In the genomic region with DNA sequence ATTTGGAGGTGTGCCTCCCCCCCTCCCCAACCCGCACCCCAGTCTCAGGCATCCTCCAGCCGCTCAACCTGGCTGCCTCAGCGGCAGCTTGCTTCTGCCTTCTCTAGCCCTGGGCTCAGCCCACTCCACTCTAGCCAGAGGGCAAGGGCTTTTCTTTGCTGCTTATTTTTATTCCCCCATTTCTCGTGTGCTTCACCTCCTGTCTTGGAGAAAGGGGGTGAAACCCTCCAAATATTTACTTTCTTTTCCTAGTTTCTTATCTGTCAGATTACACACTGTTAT, we compare ENCODE assay signal across 8 mouse cellular contexts. TPM values are rescaled to one million over a fixed set of nuclear protein-coding genes. Genes with fewer than 3 reads are reported as not detected.
DNase-seq lines count a peak whose midpoint lies in the region; ATAC-seq and TF ChIP-seq lines count a peak whose summit lies in the region.

No protein-coding gene starts in this region.

- no peaks in the 10 kb centered on the region for H3K9me3 ChIP-seq in kidney, embryonic 16.5 days (ENCODE audit: low read length)
- no peaks in the 10 kb centered on the region for H3K9me3 ChIP-seq in embryonic facial prominence, embryonic 11.5 days (replicated peaks; ENCODE audit: control insufficient read depth, low read length)
- no peaks in the 10 kb centered on the region for H3K9me3 ChIP-seq in intestine, embryonic 16.5 days (ENCODE audit: control insufficient read depth, low read length)

- WGBS in kidney, embryonic 16.5 days = 0% methylated on average over 4 of the region's 4 CpGs
- WGBS in embryonic facial prominence, embryonic 11.5 days = 0% methylated on average over 4 of the region's 4 CpGs
- 0% methylated on average over 4 of the region's 4 CpGs for whole genome bisulfite sequencing in intestine, embryonic 16.5 days

- peak overlapping the region; percentile 93 for H3K4me2 ChIP-seq in kidney, embryonic 16.5 days (replicated peaks; ENCODE audit: low read depth, low read length)
- peak overlapping the region; percentile 88 for H3K4me2 ChIP-seq in embryonic facial prominence, embryonic 11.5 days (ENCODE audit: low read depth, low read length)
- peak overlapping the region; percentile 90 for H3K4me2 ChIP-seq in intestine, embryonic 16.5 days (ENCODE audit: low read depth, low read length)
- H3K4me2 ChIP-seq in myocyte (ENCODE audit: low read depth) = peak overlapping the region; percentile 76

- TF ChIP-seq POLR2A in myocyte (IDR thresholded peaks at IDR 0.05; ENCODE audit: insufficient read length, low read depth) = no peak

- peak overlapping the region; percentile 75 for H3K9ac ChIP-seq in kidney, embryonic 16.5 days (replicated peaks; ENCODE audit: low read length)
- peak overlapping the region; percentile 49 for H3K9ac ChIP-seq in embryonic facial prominence, embryonic 11.5 days (replicated peaks; ENCODE audit: low read length)
- peak overlapping the region; percentile 64 for H3K9ac ChIP-seq in intestine, embryonic 16.5 days (ENCODE audit: low read depth, low read length)

- ATAC-seq in kidney, embryonic 16.5 days (ENCODE audit: low FRiP score, low TSS enrichment) = peak; percentile 80
- ATAC-seq in embryonic facial prominence, embryonic 11.5 days (replicated peaks; ENCODE audit: insufficient number of reproducible peaks, low FRiP score, low TSS enrichment, low read depth) = 0 out of 2 replicates have a peak, but pooled peaks have one; percentile 20
- ATAC-seq in intestine, embryonic 16.5 days = peak; percentile 81

- H3ac ChIP-seq in myocyte (ENCODE audit: control insufficient read depth, insufficient read length) = no peak overlapping the region

- H3K27me3 ChIP-seq in kidney, embryonic 16.5 days (ENCODE audit: insufficient read depth, low read length) = no peaks in the 10 kb centered on the region
- H3K27me3 ChIP-seq in embryonic facial prominence, embryonic 11.5 days (ENCODE audit: control insufficient read depth, insufficient read depth, low read length) = no peaks in the 10 kb centered on the region
- no peaks in the 10 kb centered on the region for H3K27me3 ChIP-seq in intestine, embryonic 16.5 days (replicated peaks; ENCODE audit: control insufficient read depth, insufficient read depth, low read length)
- H3K27me3 ChIP-seq in myocyte (ENCODE audit: control insufficient read depth, insufficient read depth, insufficient read length) = no peaks in the 10 kb centered on the region

- peak overlapping the region; percentile 67 for H3K4me3 ChIP-seq in kidney, embryonic 16.5 days (ENCODE audit: low read length)
- H3K4me3 ChIP-seq in embryonic facial prominence, embryonic 11.5 days (ENCODE audit: low read depth, low read length) = peak overlapping the region; percentile 61
- H3K4me3 ChIP-seq in intestine, embryonic 16.5 days (ENCODE audit: low read length) = peak overlapping the region; percentile 68
- H3K4me3 ChIP-seq in myocyte = peak overlapping the region; percentile 34

- no peaks in the 10 kb centered on the region for H3K79me2 ChIP-seq in myocyte (ENCODE audit: control insufficient read depth, insufficient read depth)

- no peak for DNase-seq in kidney, postnatal 10 days
- no peak for DNase-seq in embryonic facial prominence, embryonic 11.5 days (ENCODE audit: low spot score)
- no peak for DNase-seq in adrenal gland, postnatal 10 days
- DNase-seq in urinary bladder, postnatal 10 days (ENCODE audit: low spot score) = no peak
- DNase-seq in B cell, adult 2 months = no peak

- no peaks in the 10 kb centered on the region for H3K36me3 ChIP-seq in kidney, embryonic 16.5 days (ENCODE audit: insufficient read depth, low read length)
- H3K36me3 ChIP-seq in embryonic facial prominence, embryonic 11.5 days (replicated peaks; ENCODE audit: control insufficient read depth, insufficient read depth, low read depth, low read length) = no peaks in the 10 kb centered on the region
- no peaks in the 10 kb centered on the region for H3K36me3 ChIP-seq in intestine, embryonic 16.5 days (ENCODE audit: control insufficient read depth, insufficient read depth, low read length)
- H3K36me3 ChIP-seq in myocyte (ENCODE audit: control insufficient read depth, insufficient read depth) = no peaks in the 10 kb centered on the region

- peaks cover 8% of the 10 kb centered on the region; the same call in 1 of the 2 replicates for H3K4me1 ChIP-seq in kidney, embryonic 16.5 days (ENCODE audit: insufficient read depth, low read length)
- H3K4me1 ChIP-seq in embryonic facial prominence, embryonic 11.5 days (ENCODE audit: control insufficient read depth, insufficient read depth, low read length) = no peaks in the 10 kb centered on the region
- H3K4me1 ChIP-seq in intestine, embryonic 16.5 days (ENCODE audit: control insufficient read depth, insufficient read depth, low read length) = 0 out of 2 replicates have a peak, but pooled peaks cover 5% of the 10 kb centered on the region

- H3K27ac ChIP-seq in kidney, embryonic 16.5 days (ENCODE audit: low read length) = no peak overlapping the region
- H3K27ac ChIP-seq in embryonic facial prominence, embryonic 11.5 days (replicated peaks; ENCODE audit: low read depth, low read length) = no peak overlapping the region
- H3K27ac ChIP-seq in intestine, embryonic 16.5 days (ENCODE audit: low read length) = no peak overlapping the region

TF ChIP-seq in myocyte, 11 proteins besides CTCF, POLR2A, EP300 and RAD21:
- TF ChIP-seq E2F4 (IDR thresholded peaks at IDR 0.05; ENCODE audit: insufficient read depth) (no peak), TCF3 (IDR thresholded peaks at IDR 0.05; ENCODE audit: insufficient read length, low read depth) (no peak), USF1 (IDR thresholded peaks at IDR 0.05; ENCODE audit: low read depth) (no peak), MYOD1 (IDR thresholded peaks at IDR 0.05; ENCODE audit: control insufficient read depth in 1 of 3, insufficient read length in 2 of 3, low read depth in 2 of 3) (no peak), CEBPB (IDR thresholded peaks at IDR 0.05; ENCODE audit: insufficient read depth, poor library complexity, severe bottlenecking) (no peak)

RNA-seq across cellular contexts. Expression of a gene that starts 0.4 kb away (rescaled TPM):
- polyA plus RNA-seq in kidney, embryonic 16.5 days (2015; fragmentation: Nextera tagmentation; extraction: Ambion mirVana) = 0.91 and 1.3 TPM in 2 replicates
- polyA plus RNA-seq in embryonic facial prominence, embryonic 11.5 days (2014; fragmentation: Nextera tagmentation; extraction: Ambion mirVana) = 0.67 and 0.70 TPM in 2 replicates
- polyA plus RNA-seq in intestine, embryonic 16.5 days (2015; fragmentation: Nextera tagmentation; extraction: Ambion mirVana) = 0.42 and 0.45 TPM in 2 replicates
- 0.11 TPM for polyA plus RNA-seq in myocyte (2012; fragmentation: generic; extraction: Trizol)
- total RNA-seq in adrenal gland, postnatal 10 days (2021) = under 1 TPM; 0.45 to 0.76 TPM

Comparison
In these comparisons a context has a peak if more than half of its experiments do, and no peak if none do; other contexts are left out.
1. ATAC-seq: peak in every context shown above with its lines; median percentile 81 in intestine, embryonic 16.5 days; 80 in kidney, embryonic 16.5 days; 20 in embryonic facial prominence, embryonic 11.5 days.